Mouse (Mus musculus): ENCODE results near the gene Coro1c.

- no peak for TF ChIP-seq POLR2A (IDR thresholded peaks at IDR 0.05; ENCODE audit: borderline replicate concordance, extremely low read depth, insufficient read depth, insufficient read length, poor library complexity, severe bottlenecking)
- TF ChIP-seq CTCF (IDR thresholded peaks at IDR 0.05; ENCODE audit: borderline replicate concordance, extremely low read depth, insufficient read depth, insufficient read length): no peak
These were observed 31.0 kb downstream of the Coro1c start for GRCm38 (mm10) chr5:113877565-113877964.
